Mouse (Mus musculus) thymus, postnatal 25 days (tissue): ENCODE results near the gene Uvssa.
A peak's percentile ranks its signal among the peaks of the same experiment; 100 is the strongest.
"Not testable (repeated sequence)": the region's sequence is repeated elsewhere in the genome, so short reads cannot be mapped to it uniquely, and the experiment has no call there.

ENCODE experiments used
- DNase-seq: peaks from one replicate; pipeline ENCODE4 v3.0.0; 2022

The Uvssa gene

GRCm38 (mm10) chr5:33378302-33378854 lies at the start of gene Uvssa:
Gene Uvssa, plus strand, starts transcription at chr5:33378549.
- DNase-seq: peak; percentile 99

DNA sequence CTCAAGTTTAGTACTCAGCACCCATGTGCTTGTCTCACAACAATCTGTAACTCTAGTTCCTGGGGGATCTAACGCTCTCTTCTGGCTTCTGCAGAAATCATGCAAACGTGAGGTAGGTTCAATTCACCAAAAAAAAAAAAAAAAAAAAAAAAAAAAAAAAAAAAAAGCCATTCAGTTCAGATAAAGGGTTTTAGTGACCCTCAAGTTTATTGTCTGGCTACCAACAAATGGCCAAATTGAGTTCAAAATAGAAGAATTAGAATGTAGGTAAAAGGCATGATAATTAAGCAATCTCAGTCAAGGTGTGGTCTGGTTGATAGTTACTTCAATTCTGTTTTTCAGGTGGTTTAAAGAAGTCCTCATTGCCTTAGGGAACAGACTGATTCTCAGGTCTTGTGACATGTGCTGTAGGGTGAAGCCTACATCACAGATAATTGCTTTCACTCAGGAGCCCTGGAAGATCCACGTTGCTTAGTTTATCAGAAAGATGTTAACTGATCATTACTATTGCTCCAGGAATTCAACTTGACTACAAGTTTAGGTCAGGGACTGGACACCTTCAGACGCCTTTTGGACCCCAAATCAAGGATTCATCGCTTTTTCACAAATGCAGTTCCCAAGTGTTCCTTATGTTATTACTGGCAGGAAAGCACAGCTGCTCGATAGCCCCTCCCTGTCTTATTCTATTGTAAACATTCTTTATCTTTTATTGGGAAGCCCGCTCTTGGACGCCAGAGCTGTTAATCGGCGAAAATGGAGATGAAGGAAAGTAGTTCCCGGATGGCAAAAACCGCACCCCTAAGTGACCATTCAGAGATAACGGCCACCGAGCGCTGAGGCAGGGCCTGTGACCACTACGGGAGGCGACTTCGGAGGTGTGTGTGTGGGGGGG lies 43.7 kb upstream of the Uvssa start:
- DNase-seq: no peak

- DNase-seq: peak; percentile 94
Measured at GRCm38 (mm10) chr5:33335273-33335976, 42.9 kb upstream of the Uvssa start, which contains the start of gene Maea. Gene Maea, plus strand, starts transcription at chr5:33335509.

DNA sequence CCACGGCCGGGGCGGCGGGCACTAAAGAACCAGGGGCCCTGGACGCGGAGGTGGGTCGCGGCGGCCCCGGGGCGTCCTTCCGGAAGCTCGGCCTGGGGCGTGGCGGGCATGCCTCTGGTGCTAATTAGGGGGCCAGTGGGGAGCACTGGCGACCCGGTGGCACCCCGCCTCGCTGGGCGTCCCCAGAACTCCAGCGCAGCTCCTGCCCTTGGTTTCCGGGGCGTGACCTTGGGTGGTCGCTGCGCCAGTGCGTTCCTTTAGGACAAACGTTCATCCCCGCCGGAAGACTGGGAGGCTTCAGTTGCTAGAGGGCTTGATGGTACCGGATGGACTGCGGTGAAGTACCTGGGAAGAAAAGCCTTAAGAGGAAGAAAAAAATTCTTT lies 42.4 kb upstream of the Uvssa start:
- peak; percentile 41 for DNase-seq

DNA sequence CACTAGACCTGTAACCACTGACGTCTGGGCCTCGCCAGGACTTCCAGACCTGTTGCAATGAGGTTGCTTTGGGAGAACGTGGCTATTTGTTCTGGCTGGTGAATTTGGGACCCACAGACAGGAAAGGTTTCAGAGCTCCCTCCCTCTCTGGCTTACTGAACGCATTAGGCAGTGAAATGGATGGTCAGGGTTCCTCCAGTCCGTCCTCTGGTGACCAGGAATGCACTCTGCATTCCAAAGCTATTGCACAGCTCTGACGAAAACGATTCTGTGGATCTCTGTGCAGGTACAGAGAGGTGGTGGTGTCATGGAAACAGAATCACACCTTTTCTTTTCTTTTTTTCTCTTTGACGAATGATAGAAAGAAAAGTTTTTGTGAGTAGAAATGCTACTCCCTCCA lies 41.1 kb upstream of the Uvssa start:
- no peak for DNase-seq

GRCm38 (mm10) chr5:33341165-33341564 lies 37.2 kb upstream of the Uvssa start:
- no peak for DNase-seq

- DNase-seq: not testable (repeated sequence)
Measured at GRCm38 (mm10) chr5:33342248-33342647, 36.1 kb upstream of the Uvssa start.

DNA sequence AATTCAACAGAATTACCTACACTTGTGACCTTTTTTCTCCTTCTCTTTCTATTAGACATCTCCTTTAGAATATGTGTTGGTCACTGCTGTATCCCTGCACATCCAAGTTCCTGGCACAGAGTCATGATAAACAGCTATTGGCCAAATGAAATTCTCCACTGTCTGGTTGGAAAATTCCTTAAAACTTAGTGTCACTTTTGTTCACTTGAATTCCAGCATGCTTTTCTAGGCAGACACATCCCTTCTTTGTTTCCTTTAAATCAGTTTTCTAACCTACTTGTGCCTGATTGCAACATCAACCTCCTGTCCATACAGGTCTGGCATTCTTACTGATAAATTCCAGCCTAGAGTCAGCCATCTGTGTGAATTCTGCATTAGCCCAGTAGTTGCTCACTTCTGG lies 35.5 kb upstream of the Uvssa start:
- no peak for DNase-seq

- DNase-seq: no peak
Measured at GRCm38 (mm10) chr5:33343571-33343970, 34.8 kb upstream of the Uvssa start.

DNA sequence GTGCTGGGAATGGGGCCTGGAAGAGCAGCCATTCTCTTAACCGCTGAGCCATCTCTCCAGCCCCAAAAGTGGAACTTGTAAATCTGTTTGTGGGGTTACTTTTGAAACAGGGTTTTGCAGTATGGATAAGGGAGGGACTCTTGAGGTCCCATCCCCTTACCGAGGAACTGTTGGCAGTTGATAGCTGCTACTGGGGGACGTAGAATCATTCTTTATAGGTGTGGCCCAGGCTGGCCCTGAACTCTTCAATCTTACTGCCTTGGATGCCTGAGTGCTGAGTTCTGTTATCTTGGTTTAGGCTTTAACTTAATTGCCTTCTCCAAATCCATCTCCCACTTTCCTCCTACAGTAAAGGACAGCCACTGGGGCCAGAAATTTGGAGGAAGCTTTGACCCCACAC lies 34.3 kb upstream of the Uvssa start:
- DNase-seq: no peak

GRCm38 (mm10) chr5:33347620-33348019 lies 30.7 kb upstream of the Uvssa start:
- DNase-seq: no peak

DNA sequence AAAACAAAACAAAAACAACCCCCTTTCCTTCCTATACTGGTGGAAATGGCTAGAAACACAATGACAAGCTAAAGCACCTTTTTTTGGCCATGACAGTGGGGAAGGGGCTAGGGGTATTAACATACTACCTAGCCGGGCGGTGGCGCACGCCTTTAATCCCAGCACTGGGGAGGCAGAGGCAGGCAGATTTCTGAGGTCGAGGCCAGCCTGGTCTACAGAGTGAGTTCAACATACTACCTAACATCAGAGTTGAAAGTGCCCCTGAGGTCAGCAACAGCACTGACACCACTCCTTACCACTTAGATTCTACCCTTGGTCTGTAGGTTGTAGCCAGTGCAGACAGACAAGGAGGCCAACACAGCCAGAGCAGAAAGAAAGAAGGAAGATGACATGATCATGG lies 29.1 kb upstream of the Uvssa start:
- DNase-seq: no peak

GRCm38 (mm10) chr5:33349706-33350105 lies 28.6 kb upstream of the Uvssa start:
- DNase-seq: no peak

DNA sequence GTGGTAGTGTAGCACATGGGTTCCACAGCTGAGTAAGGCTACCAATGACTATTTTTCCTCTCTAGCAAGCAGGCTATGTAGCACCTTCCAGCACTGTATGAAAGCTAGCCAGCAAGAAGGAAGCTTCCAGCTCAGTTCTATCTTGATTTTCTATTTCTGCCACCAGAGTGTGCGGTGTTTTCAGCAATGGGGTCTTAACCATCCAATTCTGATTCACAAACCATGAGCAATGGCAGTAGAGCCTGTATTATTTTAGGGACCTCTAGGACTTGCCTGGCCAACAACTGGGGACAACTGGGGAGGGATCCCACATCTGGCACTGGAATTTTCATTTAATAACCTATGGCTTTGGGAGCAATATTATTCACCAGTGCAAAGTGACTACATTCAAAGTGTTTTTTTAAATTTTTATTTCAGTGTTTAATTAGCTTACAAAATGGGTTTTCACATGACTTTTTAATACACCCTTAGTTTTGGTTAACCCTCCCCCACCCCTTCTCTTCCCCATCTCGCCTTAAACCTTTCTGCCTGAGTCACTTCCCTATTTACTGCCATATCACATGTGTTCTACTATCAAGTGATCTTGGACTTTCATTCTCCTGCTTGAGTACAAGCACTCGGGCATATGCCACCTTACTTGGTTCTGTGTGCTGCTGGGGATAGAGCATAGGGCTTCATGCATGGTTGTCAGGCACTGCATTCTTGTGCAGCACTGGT lies 26.6 kb upstream of the Uvssa start:
- DNase-seq: no peak

DNA sequence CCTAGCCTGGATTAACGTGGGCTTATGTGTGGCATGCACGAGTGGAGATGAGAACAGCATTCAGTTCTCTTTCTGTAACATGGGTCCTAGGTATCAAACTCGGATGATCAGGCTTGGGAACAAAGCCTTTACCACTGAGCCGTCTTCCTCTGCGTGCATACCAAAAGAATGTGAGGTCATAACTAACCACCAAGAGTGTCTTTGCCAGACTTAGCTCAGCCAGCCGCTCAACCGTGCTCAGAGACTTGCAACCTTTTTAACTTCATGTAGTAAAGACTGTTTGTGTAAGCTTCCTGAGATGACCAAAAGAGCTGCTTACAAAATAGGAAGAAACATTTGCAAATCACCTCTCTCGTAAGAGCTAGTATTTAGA lies 26.1 kb upstream of the Uvssa start:
- DNase-seq: no peak

- no peak for DNase-seq
Measured at GRCm38 (mm10) chr5:33353011-33353410, 25.3 kb upstream of the Uvssa start.

GRCm38 (mm10) chr5:33357494-33357893 lies 20.9 kb upstream of the Uvssa start:
- no peak for DNase-seq

- DNase-seq: no peak
Measured at GRCm38 (mm10) chr5:33358467-33358866, 19.9 kb upstream of the Uvssa start.

GRCm38 (mm10) chr5:33363263-33363662 lies 15.1 kb upstream of the Uvssa start:
- DNase-seq: no peak

DNA sequence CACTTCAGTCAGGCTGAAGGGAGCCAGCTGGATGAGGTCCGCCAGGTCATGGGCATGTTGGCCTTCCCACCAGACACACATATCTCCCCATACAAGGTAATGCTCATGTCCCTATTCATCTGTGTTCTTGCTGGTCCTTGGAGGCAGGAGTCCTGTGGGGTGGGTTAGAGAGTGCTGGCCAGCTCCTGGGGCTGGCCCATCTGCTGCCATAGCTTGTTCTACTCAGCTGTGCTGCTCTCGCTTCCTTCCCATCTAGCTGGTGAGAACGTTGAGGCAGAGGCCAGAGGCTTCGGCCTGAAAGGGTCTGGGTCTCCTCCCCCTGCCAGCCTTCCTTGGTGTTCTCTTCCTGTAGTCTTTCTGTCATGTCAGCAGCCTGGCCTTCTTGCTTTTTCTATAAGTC lies 9.7 kb upstream of the Uvssa start:
- no peak for DNase-seq

- DNase-seq: no peak
Measured at GRCm38 (mm10) chr5:33371137-33371536, 7.2 kb upstream of the Uvssa start.

GRCm38 (mm10) chr5:33371668-33372067 lies 6.7 kb upstream of the Uvssa start:
- DNase-seq: no peak

DNA sequence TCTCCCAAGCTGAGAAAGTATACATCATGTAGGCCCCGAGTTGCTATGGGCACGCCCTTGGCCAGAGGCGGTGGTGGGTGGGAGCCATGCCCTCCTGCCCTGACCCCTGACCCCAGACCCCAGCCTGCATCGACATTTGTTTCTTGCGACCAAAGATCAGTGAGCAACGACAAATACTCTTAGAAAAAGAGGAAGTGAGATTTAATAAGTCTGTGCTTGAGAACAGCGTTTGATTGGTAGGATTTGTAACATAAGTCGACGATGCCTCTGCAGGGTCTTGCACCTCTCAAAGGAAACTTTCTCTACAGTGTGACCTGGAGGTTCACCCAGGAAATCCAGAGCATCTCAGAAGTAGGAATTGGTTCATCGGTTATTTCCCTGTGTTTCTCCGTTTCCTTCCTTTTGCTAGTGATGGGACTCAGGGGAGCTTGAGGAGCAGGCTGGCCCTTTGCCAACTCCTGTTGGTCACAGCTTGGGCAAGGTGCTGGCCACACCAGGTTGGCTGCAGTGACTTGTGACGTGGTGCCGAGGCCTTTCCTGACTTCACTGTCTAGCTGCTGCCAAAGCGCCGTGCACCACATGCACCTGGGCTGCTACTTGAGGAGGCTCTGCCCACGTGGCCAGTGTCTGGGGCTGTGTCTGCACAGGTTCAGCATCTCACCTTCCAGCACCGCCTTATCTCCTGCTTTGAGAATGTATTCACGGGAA lies 5.9 kb upstream of the Uvssa start:
- DNase-seq: no peak
